Mouse (Mus musculus): Measurements from ENCODE around the gene Prkar1b.

DNA sequence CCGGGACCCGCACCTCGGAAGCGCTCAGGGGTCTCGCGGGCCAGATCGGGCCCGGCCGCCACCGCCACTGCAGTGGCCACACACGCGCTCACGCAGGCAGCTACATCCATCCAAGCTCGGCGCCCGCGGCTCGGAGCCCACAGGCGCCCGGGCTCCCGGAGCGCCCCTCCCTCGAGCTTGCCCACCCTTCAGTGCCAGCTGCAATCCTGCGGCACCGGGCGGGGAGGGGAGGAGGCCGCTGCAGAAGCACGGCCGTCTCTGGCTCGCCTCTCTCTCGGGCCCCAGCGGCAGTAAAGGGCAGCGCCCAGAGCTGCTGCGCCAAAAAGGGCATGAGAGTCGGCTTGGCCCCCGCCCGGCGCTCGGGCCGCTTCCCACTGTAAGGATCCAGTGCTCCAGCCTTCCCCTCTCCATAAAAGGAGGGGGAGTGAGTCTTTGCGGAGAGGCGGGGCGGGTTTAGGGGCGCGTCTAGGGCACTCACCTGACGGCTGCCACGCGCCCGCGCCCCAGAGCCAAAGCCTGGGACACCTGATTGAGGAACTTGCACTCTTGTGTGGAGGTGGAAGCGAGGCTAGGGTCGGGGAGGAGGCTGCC lies 154.0 kb downstream of the Prkar1b start:
- TF ChIP-seq POLR2A (IDR thresholded peaks at IDR 0.05; ENCODE audit: borderline replicate concordance, control insufficient read depth, low read depth, low read length) (no peak), CTCF (IDR thresholded peaks at IDR 0.05; ENCODE audit: control insufficient read depth, insufficient read depth, low read length) (no peak)

Measured in bone marrow, adult 2 months (tissue).